Mouse (Mus musculus): ENCODE measurements around the gene Nop16.

DNA sequence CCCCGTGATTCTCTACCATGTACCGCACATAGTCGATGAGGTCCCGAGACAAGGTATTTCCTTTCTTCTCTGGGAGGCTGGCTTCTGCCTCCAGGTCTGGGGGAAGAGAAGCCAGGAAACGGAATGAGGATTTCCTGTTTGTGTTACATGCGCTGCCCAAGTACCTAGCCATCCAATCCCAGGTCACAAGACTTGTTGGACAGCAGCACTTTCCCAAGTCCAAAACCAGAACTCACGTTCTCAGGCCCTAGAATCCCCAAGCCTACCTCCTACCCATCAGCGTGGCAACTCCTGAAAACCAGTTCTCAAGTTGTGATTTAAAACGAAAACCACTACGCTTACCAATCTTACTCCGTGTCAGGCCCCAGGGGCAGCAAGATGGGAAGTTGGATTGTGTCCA is 4.1 kb downstream of the Nop16 start:
- TF ChIP-seq POLR2A (IDR thresholded peaks at IDR 0.05; ENCODE audit: borderline replicate concordance, control insufficient read depth, low read depth, low read length): no peak
- TF ChIP-seq CTCF (IDR thresholded peaks at IDR 0.05; ENCODE audit: control insufficient read depth, insufficient read depth, low read length): no peak

All from bone marrow, adult 2 months (tissue).